Mouse (Mus musculus) heart, embryonic 16.5 days (tissue): Measurements from ENCODE around the gene Bdkrb1. TPM values are rescaled to one million over a fixed set of nuclear protein-coding genes. Genes with fewer than 3 reads are reported as not detected.

Experiments used
- ATAC-seq: fragments of 200-750 bp; cut with Nextera tagmentation; replicated peaks from 2 replicates; pipeline ENCODE4 v1.8.0; 2017; ENCODE audit warnings: moderate number of reproducible peaks; ENCODE audit not compliant: insufficient read depth, low FRiP score; ENCODE audit errors: extremely low read depth
- H3K27ac ChIP-seq: fragments of 300-500 bp; sonication (generic); 2 replicates; pipeline ENCODE4 v1.5.1; 2014; ENCODE audit warnings: mild to moderate bottlenecking, low read length, control low read depth, moderate library complexity
- H3K27me3 ChIP-seq: fragments of 300-500 bp; sonication (generic); 2 replicates; pipeline ENCODE4 v1.6.1; 2014; ENCODE audit warnings: low read length, mixed read lengths; ENCODE audit not compliant: control insufficient read depth, insufficient read depth
- H3K36me3 ChIP-seq: fragments of 300-500 bp; sonication (generic); 2 replicates; pipeline ENCODE4 v1.6.1; 2014; ENCODE audit not compliant: control insufficient read depth, insufficient read depth
- H3K4me1 ChIP-seq: fragments of 300-500 bp; sonication (generic); 2 replicates; pipeline ENCODE4 v1.6.1; 2014; ENCODE audit warnings: low read length, mixed read lengths; ENCODE audit not compliant: control insufficient read depth, insufficient read depth
- H3K4me2 ChIP-seq: fragments of 300-500 bp; sonication (generic); 2 replicates; pipeline ENCODE4 v1.6.1; 2014; ENCODE audit warnings: low read depth, mild to moderate bottlenecking, control low read depth, low read length
- H3K4me3 ChIP-seq: fragments of 300-500 bp; sonication (generic); 2 replicates; pipeline ENCODE4 v1.5.1; 2014; ENCODE audit warnings: mild to moderate bottlenecking, control low read depth, low read length
- H3K9ac ChIP-seq: fragments of 300-500 bp; sonication (generic); 2 replicates; pipeline ENCODE4 v1.6.1; 2014; ENCODE audit warnings: low read length, control low read depth
- H3K9me3 ChIP-seq: fragments of 300-500 bp; sonication (generic); replicated peaks from 2 replicates; pipeline ENCODE4 v1.6.1; 2016; ENCODE audit warnings: low read length; ENCODE audit not compliant: control insufficient read depth
- WGBS: fragments of 180-500 bp; shearing (Covaris S2); extraction: QIAGEN DNeasy Blood & Tissue Kit; methylation state at CpG from one replicate; pipeline ENCODE4 v1.1.7; 2014; 5-methylcytosine and 5-hydroxymethylcytosine counted together
- polyA plus RNA-seq: library from polyadenylated mRNA; unstranded; fragments of >200 nt; fragmentation: Nextera tagmentation; extraction: Ambion mirVana; gene quantifications from 2 replicates; pipeline ENCODE4 v1.2.1, GENCODE M21; 2015

Bdkrb1 gene
- polyA plus RNA-seq, 1 experiment from 2014 or later, result not detected

GRCm38 (mm10) chr12:105636551-105636950 is 33.7 kb downstream of the Bdkrb1 start:
- Histone ChIP-seq H3K36me3 (peaks cover 81% of the 10 kb centered on the region), H3K9ac (no peak overlapping the region), H3K9me3 (no peaks in the 10 kb centered on the region), H3K4me1 (no peaks in the 10 kb centered on the region), H3K4me3 (no peak overlapping the region), H3K27ac (no peak overlapping the region), H3K27me3 (no peaks in the 10 kb centered on the region), H3K4me2 (no peak overlapping the region)
- ATAC-seq, result no peak
- WGBS, result 87% methylated on average over 9 of the region's 9 CpGs

GRCm38 (mm10) chr12:105637554-105637953 is 34.7 kb downstream of the Bdkrb1 start:
- WGBS, result 76% methylated on average over 4 of the region's 4 CpGs
- no peaks in the 10 kb centered on the region for H3K27me3 ChIP-seq
- H3K4me3 ChIP-seq, result no peak overlapping the region
- peaks cover 85% of the 10 kb centered on the region for H3K36me3 ChIP-seq
- H3K27ac ChIP-seq, result no peak overlapping the region
- no peak for ATAC-seq
- no peaks in the 10 kb centered on the region for H3K9me3 ChIP-seq
- H3K4me2 ChIP-seq, result no peak overlapping the region
- no peaks in the 10 kb centered on the region for H3K4me1 ChIP-seq
- H3K9ac ChIP-seq, result no peak overlapping the region

- Histone ChIP-seq H3K27ac (no peak overlapping the region), H3K9ac (no peak overlapping the region), H3K4me3 (no peak overlapping the region), H3K4me2 (no peak overlapping the region), H3K36me3 (peaks cover 72% of the 10 kb centered on the region), H3K27me3 (no peaks in the 10 kb centered on the region), H3K9me3 (no peaks in the 10 kb centered on the region), H3K4me1 (no peaks in the 10 kb centered on the region)
- ATAC-seq, result no peak
- WGBS, result 83% methylated on average over 11 of the region's 11 CpGs
Measured at GRCm38 (mm10) chr12:105642770-105643321, 40.0 kb downstream of the Bdkrb1 start.

Other genes with a start within 250 kb of the Bdkrb1 start
- 0.26 and 0.32 TPM in 2 replicates for gene D430019H16Rik, start 149.2 kb upstream of the Bdkrb1 start, polyA plus RNA-seq
- 1.2 and 1.4 TPM in 2 replicates for gene Bdkrb2, start 39.9 kb upstream of the Bdkrb1 start, polyA plus RNA-seq
- gene Gskip, start 81.7 kb downstream of the Bdkrb1 start, polyA plus RNA-seq, result 19.8 and 21.4 TPM in 2 replicates
- 7.5 and 9.1 TPM in 2 replicates for gene Atg2b, start 82.1 kb downstream of the Bdkrb1 start, polyA plus RNA-seq
- gene Ak7, start 102.9 kb downstream of the Bdkrb1 start, polyA plus RNA-seq, result 0.41 and 0.56 TPM in 2 replicates
- 138 and 166 TPM in 2 replicates for gene Papola, start 181.6 kb downstream of the Bdkrb1 start, polyA plus RNA-seq